Mouse (Mus musculus) liver, postnatal 0 days (tissue): ENCODE data around the gene B4galt4.

Experiments used
- CTCF ChIP-seq: sonication (generic); IDR thresholded peaks from 2 replicates; pipeline ENCODE4 v1.5.1; 2016; ENCODE audit warnings: antibody characterized with exemption, low read depth
- EP300 ChIP-seq: IDR thresholded peaks from 2 replicates; pipeline ENCODE4 v1.6.1; 2016; ENCODE audit warnings: antibody characterized with exemption, low read depth, mild to moderate bottlenecking

GRCm38 (mm10) chr16:38769529-38769928 is 27.5 kb downstream of the B4galt4 start:
- TF ChIP-seq CTCF (no peak), EP300 (no peak)
